Mouse (Mus musculus): ENCODE measurements around the gene Has3. TPM values are rescaled to one million over a fixed set of nuclear protein-coding genes. Genes with fewer than 3 reads are reported as not detected.
"Not testable (repeated sequence)": the region's sequence is repeated elsewhere in the genome, so short reads cannot be mapped to it uniquely, and the experiment has no call there.

The Has3 gene
- polyA plus RNA-seq, 1 experiment from 2014 or later: 1.5 TPM

- Histone ChIP-seq H3K4me3 (replicated peaks) (no peak overlapping the region), H3K9me3 (replicated peaks) (no peaks in the 10 kb centered on the region), H3K9ac (no peak overlapping the region), H3K27ac (no peak overlapping the region), H3K4me2 (no peak overlapping the region), H3K4me1 (no peaks in the 10 kb centered on the region), H3K27me3 (peaks cover 10% of the 10 kb centered on the region; the same call in 1 of the 2 replicates), H3K36me3 (no peaks in the 10 kb centered on the region)
- 91% methylated on average over 10 of the region's 10 CpGs for WGBS
- no peak for ATAC-seq (replicated peaks; ENCODE audit: low FRiP score)
Measured at GRCm38 (mm10) chr8:106862845-106863244, 7.2 kb upstream of the Has3 start.

- Histone ChIP-seq H3K27ac (no peak overlapping the region), H3K27me3 (peaks cover 29% of the 10 kb centered on the region), H3K4me2 (no peak overlapping the region), H3K9ac (no peak overlapping the region), H3K4me1 (peaks cover 10% of the 10 kb centered on the region), H3K4me3 (replicated peaks) (no peak overlapping the region), H3K9me3 (replicated peaks) (no peaks in the 10 kb centered on the region), H3K36me3 (no peaks in the 10 kb centered on the region)
- no peak for ATAC-seq (replicated peaks; ENCODE audit: low FRiP score)
- WGBS: 76% methylated on average over 9 of the region's 9 CpGs
Measured at GRCm38 (mm10) chr8:106865354-106865753, 4.7 kb upstream of the Has3 start.

GRCm38 (mm10) chr8:106870537-106871327 is 690 bp downstream of the Has3 start:
- Histone ChIP-seq H3K27me3 (peaks cover 38% of the 10 kb centered on the region), H3K9me3 (replicated peaks) (no peaks in the 10 kb centered on the region), H3K27ac (peak overlapping the region; percentile 28), H3K9ac (peak overlapping the region; percentile 70), H3K4me3 (replicated peaks) (peak overlapping the region; percentile 61), H3K4me1 (peaks cover 41% of the 10 kb centered on the region), H3K36me3 (peaks cover 19% of the 10 kb centered on the region), H3K4me2 (peak overlapping the region; percentile 98)
- under 1% methylated on average over 63 of the region's 63 CpGs for WGBS
- ATAC-seq (replicated peaks; ENCODE audit: low FRiP score): peak; percentile 37

GRCm38 (mm10) chr8:106871328-106871926 is 1.4 kb downstream of the Has3 start:
- Histone ChIP-seq H3K4me1 (peaks cover 41% of the 10 kb centered on the region), H3K9ac (peak overlapping the region; percentile 70), H3K27me3 (peaks cover 38% of the 10 kb centered on the region), H3K4me3 (replicated peaks) (peak overlapping the region; percentile 61), H3K9me3 (replicated peaks) (no peaks in the 10 kb centered on the region), H3K36me3 (peaks cover 25% of the 10 kb centered on the region), H3K4me2 (peak overlapping the region; percentile 98), H3K27ac (peak overlapping the region; percentile 28)
- peak; percentile 13 for ATAC-seq (replicated peaks; ENCODE audit: low FRiP score)
- 1% methylated on average over 15 of the region's 15 CpGs for WGBS

GRCm38 (mm10) chr8:106871931-106872371 is 1.9 kb downstream of the Has3 start:
- Histone ChIP-seq H3K9ac (peak overlapping the region; percentile 70), H3K4me1 (peaks cover 41% of the 10 kb centered on the region), H3K27me3 (peaks cover 38% of the 10 kb centered on the region), H3K27ac (peak overlapping the region; percentile 28), H3K4me2 (peak overlapping the region; percentile 98), H3K9me3 (replicated peaks) (no peaks in the 10 kb centered on the region), H3K4me3 (replicated peaks) (peak overlapping the region; percentile 61), H3K36me3 (peaks cover 30% of the 10 kb centered on the region)
- under 1% methylated on average over 22 of the region's 22 CpGs for WGBS
- ATAC-seq (replicated peaks; ENCODE audit: low FRiP score): peak; percentile 62

GRCm38 (mm10) chr8:106872454-106873034 is 2.5 kb downstream of the Has3 start:
- H3K27ac ChIP-seq: peak overlapping the region; percentile 28
- no peak for ATAC-seq (replicated peaks; ENCODE audit: low FRiP score)
- H3K4me3 ChIP-seq (replicated peaks): peak overlapping the region; percentile 61
- H3K36me3 ChIP-seq: peaks cover 36% of the 10 kb centered on the region
- H3K9me3 ChIP-seq (replicated peaks): no peaks in the 10 kb centered on the region
- whole genome bisulfite sequencing: 5% methylated on average over 8 of the region's 8 CpGs
- peaks cover 41% of the 10 kb centered on the region for H3K4me1 ChIP-seq
- H3K4me2 ChIP-seq: peak overlapping the region; percentile 98
- peaks cover 32% of the 10 kb centered on the region for H3K27me3 ChIP-seq
- peak overlapping the region; percentile 70 for H3K9ac ChIP-seq

GRCm38 (mm10) chr8:106880121-106880707 is 10.2 kb downstream of the Has3 start:
- no peak overlapping the region for H3K27ac ChIP-seq
- H3K4me3 ChIP-seq (replicated peaks): no peak overlapping the region
- H3K9me3 ChIP-seq (replicated peaks): no peaks in the 10 kb centered on the region
- ATAC-seq (replicated peaks; ENCODE audit: low FRiP score): no peak
- H3K36me3 ChIP-seq: peaks cover 95% of the 10 kb centered on the region
- no peak overlapping the region for H3K4me2 ChIP-seq
- H3K27me3 ChIP-seq: no peaks in the 10 kb centered on the region
- WGBS: 87% methylated on average over 8 of the region's 8 CpGs
- H3K9ac ChIP-seq: no peak overlapping the region
- no peaks in the 10 kb centered on the region for H3K4me1 ChIP-seq

GRCm38 (mm10) chr8:106884094-106884493 is 14.1 kb downstream of the Has3 start:
- not testable (repeated sequence) for H3K9ac ChIP-seq; H3K27ac ChIP-seq; H3K9me3 ChIP-seq (replicated peaks); H3K4me3 ChIP-seq (replicated peaks); ATAC-seq (replicated peaks; ENCODE audit: low FRiP score); H3K4me2 ChIP-seq; H3K4me1 ChIP-seq; H3K27me3 ChIP-seq
- peaks cover 77% of the 10 kb centered on the region for H3K36me3 ChIP-seq
- WGBS: 80% methylated on average over 11 of the region's 11 CpGs

GRCm38 (mm10) chr8:106884826-106885400 is 14.9 kb downstream of the Has3 start:
- not testable (repeated sequence) for H3K27me3 ChIP-seq; H3K9ac ChIP-seq; H3K27ac ChIP-seq; ATAC-seq (replicated peaks; ENCODE audit: low FRiP score); H3K9me3 ChIP-seq (replicated peaks); H3K4me1 ChIP-seq; H3K4me3 ChIP-seq (replicated peaks); H3K4me2 ChIP-seq
- peaks cover 69% of the 10 kb centered on the region for H3K36me3 ChIP-seq
- 91% methylated on average over 4 of the region's 4 CpGs for WGBS

GRCm38 (mm10) chr8:106887336-106888189 is 17.5 kb downstream of the Has3 start:
- H3K9me3 ChIP-seq (replicated peaks): no peaks in the 10 kb centered on the region
- H3K4me2 ChIP-seq: no peak overlapping the region
- no peak overlapping the region for H3K9ac ChIP-seq
- no peak overlapping the region for H3K4me3 ChIP-seq (replicated peaks)
- H3K36me3 ChIP-seq: peaks cover 44% of the 10 kb centered on the region
- ATAC-seq (replicated peaks; ENCODE audit: low FRiP score): no peak
- WGBS: 39% methylated on average over 5 of the region's 5 CpGs
- H3K4me1 ChIP-seq: peaks cover 28% of the 10 kb centered on the region
- no peak overlapping the region for H3K27ac ChIP-seq
- H3K27me3 ChIP-seq: no peaks in the 10 kb centered on the region

GRCm38 (mm10) chr8:106888803-106889202 is 18.8 kb downstream of the Has3 start:
- ATAC-seq (replicated peaks; ENCODE audit: low FRiP score): no peak
- Histone ChIP-seq H3K4me3 (replicated peaks) (no peak overlapping the region), H3K4me1 (peaks cover 28% of the 10 kb centered on the region), H3K27me3 (no peaks in the 10 kb centered on the region), H3K9ac (no peak overlapping the region), H3K4me2 (no peak overlapping the region), H3K27ac (no peak overlapping the region), H3K9me3 (replicated peaks) (no peaks in the 10 kb centered on the region), H3K36me3 (peaks cover 32% of the 10 kb centered on the region)
- 76% methylated on average over 3 of the region's 3 CpGs for WGBS

Data from kidney, embryonic 15.5 days (tissue).